Mouse (Mus musculus) kidney, adult 11 months (tissue): ENCODE measurements around the gene Gpc3.
"Not testable (repeated sequence)": the region's sequence is repeated elsewhere in the genome, so short reads cannot be mapped to it uniquely, and the experiment has no call there.

ENCODE experiments used
- DNase-seq: peaks from one replicate; pipeline ENCODE4 v3.0.0; 2022

Gene Gpc3

DNA sequence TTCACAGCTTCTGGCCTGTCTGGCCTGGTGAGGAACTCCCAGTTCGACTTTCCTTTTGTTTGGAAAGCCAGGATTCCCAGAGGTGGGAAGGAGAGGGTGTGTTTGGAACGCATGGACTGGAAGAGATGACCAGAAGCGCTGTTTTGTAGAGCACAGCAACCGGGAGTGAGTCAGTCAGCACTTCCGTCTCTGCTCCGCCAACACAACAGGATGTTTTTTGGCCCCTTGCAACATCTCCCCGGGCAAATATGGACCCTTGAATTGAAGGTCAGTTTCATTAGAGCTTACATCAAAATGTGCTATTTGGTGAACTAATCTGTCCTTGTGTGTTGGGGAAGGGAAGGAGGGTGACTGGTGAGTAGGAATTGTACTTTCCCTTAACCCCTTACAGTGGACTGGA, 340.7 kb downstream of the Gpc3 start:
- DNase-seq = no peak

DNA sequence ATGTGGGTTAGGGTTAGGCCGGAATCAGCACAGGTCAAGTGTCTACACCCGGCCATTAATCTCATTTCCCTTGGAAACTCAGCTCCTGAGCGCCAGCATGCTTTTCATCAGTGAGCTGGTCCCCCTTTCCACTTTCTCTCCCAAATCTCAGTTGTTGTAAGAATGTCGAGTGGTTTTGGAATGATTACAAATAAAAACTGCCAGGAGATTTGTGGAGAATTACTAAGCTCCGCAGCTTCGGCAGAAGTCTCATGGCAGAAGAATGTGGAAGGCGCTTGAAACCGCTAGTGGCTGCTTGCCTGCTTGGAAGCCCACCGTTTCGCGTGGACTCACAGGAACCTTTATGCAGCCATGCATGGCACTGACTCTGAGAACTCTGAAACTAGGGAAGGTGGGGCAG, 351.8 kb downstream of the Gpc3 start:
- DNase-seq = no peak

DNA sequence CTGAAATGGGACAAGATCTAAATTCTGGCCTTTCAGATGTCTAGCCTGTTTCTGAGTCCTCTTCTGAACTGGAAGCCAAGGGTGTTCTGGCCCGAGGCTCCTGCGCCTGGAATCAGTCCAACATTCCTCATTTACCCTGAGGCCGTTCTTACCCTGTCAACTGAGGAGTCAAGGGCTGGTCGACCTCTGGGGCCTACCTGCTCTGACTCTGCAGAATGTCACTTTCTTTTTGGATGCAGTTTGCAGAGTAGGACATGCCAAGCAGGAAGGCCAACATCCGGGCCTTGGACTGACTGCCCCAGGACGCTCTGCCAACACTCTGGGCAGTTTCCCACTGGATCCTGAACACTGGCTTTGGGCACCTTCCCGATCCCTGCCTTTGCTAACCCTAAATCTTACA, 352.2 kb downstream of the Gpc3 start:
- DNase-seq = peak; percentile 52

DNA sequence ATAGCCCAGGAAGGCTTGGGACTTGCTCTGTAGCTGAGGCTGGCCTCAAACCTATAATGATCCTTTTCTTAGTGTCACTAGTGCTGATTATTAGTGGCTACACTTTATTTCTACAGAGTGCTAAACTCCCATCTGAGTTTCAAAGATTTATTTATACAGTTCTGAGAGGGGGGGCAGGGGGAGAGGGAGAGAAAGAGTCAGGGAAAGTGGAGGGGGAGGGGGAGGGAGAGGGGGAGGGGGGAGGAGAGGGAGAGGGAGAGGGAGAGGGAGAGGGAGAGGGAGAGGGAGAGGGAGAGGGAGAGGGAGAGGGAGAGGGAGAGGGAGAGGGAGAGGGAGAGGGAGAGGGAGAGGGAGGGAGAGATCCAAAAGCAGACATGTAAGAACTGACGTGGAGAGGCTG, 354.0 kb downstream of the Gpc3 start:
- not testable (repeated sequence) for DNase-seq

DNA sequence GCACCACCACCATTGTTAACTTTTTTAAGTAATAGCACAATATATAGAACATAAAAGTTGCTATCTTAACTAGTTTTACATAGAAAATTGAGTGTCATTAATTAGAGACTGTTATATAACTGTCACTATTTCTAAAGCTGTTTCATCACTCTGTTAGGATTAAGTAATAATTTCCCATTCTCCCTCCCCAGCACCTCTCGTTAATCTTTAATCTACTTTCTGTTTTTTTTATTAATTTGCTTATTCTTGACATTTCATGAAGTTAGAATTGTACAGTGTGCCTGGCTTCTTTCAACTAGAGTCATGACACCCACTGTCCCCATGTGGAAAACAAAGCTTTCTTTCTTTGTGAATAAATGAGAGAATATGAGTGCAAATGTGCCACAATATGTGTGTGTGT, 359.2 kb downstream of the Gpc3 start:
- DNase-seq = no peak

DNA sequence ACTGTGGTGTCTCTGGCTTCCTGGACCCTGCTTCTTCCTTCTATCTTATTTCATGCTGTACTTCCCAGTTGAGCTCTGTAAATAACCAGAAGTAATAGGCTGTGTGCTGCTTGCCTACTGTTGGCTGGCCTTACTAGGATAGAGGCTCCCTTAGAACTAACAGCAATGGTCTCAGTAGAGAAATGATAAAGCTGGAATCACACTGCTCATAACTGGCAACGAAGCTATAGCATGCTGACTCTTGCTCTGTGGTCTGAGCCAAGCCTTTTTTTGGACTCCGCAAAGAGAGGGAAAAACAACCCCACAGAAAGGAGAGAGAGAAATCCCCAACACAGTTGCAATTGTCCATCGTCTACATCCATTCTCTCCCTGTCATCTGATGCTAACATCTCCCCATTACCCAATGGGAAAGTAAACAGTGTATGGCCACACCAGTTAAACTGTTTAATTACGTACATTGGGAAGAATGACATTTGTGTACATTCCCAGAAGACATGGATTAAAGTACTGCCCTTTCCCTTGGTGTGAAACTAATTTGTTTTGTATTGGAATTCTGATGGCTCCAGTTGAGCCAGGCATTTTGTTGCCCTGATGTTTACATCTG, 368.0 kb downstream of the Gpc3 start:
- DNase-seq = no peak

- DNase-seq = no peak
Observed at GRCm38 (mm10) chrX:52237470-52237869, 376.3 kb downstream of the Gpc3 start.

DNA sequence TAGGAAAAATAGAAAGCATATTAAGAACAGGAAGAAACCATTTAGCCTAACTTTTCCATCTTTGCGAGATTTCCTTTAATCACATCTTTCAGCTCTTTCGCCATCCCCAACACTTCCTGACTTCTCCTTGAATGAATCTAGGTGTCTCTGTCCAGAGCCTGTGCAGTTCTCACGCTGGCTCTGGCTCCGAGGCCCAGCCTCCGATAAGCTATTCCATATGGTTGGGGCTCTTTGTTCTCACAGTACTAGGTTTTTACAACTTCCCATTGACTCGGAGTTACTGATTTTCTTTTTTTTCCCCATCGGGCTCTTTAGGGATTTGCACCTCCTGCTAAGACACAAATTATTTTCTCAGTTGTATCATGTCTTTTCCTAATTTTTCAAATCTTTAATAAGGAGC, 381.8 kb downstream of the Gpc3 start:
- DNase-seq = no peak

GRCm38 (mm10) chrX:52230711-52231110, 383.0 kb downstream of the Gpc3 start:
- no peak for DNase-seq
